Mouse (Mus musculus) embryonic facial prominence, embryonic 15.5 days (tissue): ENCODE results near the gene Bean1. TPM values are rescaled to one million over a fixed set of nuclear protein-coding genes. Genes with fewer than 3 reads are reported as not detected.

Experiments used
- ATAC-seq: fragments of 200-750 bp; cut with Nextera tagmentation; 2 replicates; pipeline ENCODE4 v1.8.0; 2017; ENCODE audit warnings: low read depth, moderate TSS enrichment; ENCODE audit not compliant: insufficient number of reproducible peaks, low FRiP score, low TSS enrichment
- H3K27ac ChIP-seq: fragments of 300-500 bp; sonication (generic); replicated peaks from 2 replicates; pipeline ENCODE4 v1.5.1; 2015; ENCODE audit warnings: mild to moderate bottlenecking, inconsistent platforms
- H3K27me3 ChIP-seq: fragments of 300-500 bp; sonication (generic); 2 replicates; pipeline ENCODE4 v1.6.1; 2015; ENCODE audit warnings: inconsistent platforms
- H3K36me3 ChIP-seq: fragments of 300-500 bp; sonication (generic); 2 replicates; pipeline ENCODE4 v1.6.1; 2015; ENCODE audit warnings: mild to moderate bottlenecking, inconsistent platforms
- H3K4me1 ChIP-seq: fragments of 300-500 bp; sonication (generic); 2 replicates; pipeline ENCODE4 v1.6.1; 2015; ENCODE audit warnings: inconsistent platforms
- H3K4me2 ChIP-seq: fragments of 300-500 bp; sonication (generic); replicated peaks from 2 replicates; pipeline ENCODE4 v1.6.1; 2015; ENCODE audit warnings: mild to moderate bottlenecking, inconsistent platforms
- H3K4me3 ChIP-seq: fragments of 300-500 bp; sonication (generic); replicated peaks from 2 replicates; pipeline ENCODE4 v1.5.1; 2015; ENCODE audit warnings: mild to moderate bottlenecking, inconsistent platforms
- H3K9ac ChIP-seq: fragments of 300-500 bp; sonication (generic); 2 replicates; pipeline ENCODE4 v1.6.1; 2015; ENCODE audit warnings: inconsistent platforms
- H3K9me3 ChIP-seq: fragments of 300-500 bp; sonication (generic); replicated peaks from 2 replicates; pipeline ENCODE4 v1.6.1; 2016; ENCODE audit warnings: inconsistent platforms
- WGBS: fragments of 180-500 bp; shearing (Covaris S2); methylation state at CpG from one replicate; pipeline ENCODE4 v1.1.7; 2015; 5-methylcytosine and 5-hydroxymethylcytosine counted together
- polyA plus RNA-seq: library from polyadenylated mRNA; unstranded; fragments of >200 nt; fragmentation: Nextera tagmentation; extraction: Ambion mirVana; gene quantifications from 2 replicates; pipeline ENCODE4 v1.2.1, GENCODE M21; 2015

Gene Bean1
- polyA plus RNA-seq, 1 experiment from 2014 or later = 2.4 TPM

DNA sequence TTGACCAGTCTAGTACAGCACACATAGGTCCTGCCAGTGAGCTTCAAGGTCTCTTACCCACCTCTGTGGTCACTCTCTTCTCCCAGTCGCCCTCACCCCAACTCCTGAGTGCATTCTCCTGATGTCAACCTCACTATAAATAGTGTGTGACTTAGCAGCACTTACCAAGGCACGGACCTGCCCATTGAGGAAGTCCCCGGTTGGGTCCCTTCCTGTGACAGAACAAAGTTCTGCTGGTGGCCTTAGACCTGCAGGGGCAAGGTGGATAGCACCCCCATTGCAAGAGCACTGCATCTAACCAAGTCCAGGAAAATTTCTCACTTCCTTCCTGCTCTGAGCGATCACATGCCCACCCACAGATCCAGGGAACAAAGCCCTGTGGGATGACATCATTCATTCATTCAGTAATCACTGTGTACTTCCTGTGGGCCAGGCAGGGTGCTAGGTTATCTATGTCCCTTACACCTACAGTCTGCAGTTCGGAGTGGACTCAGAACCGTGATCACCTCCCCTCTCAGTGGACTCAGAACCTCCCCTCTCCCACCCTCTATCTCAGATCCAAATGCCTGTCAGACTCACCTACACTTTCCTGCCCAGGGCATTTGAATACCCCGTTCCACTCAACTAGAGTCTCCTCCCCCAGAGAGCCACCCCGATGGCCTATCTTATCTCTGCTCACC, 5.7 kb downstream of the Bean1 start:
- Histone ChIP-seq H3K4me3 (no peak overlapping the region), H3K36me3 (no peaks in the 10 kb centered on the region), H3K4me2 (no peak overlapping the region), H3K4me1 (peaks cover 2% of the 10 kb centered on the region), H3K9ac (no peak overlapping the region), H3K27ac (no peak overlapping the region), H3K27me3 (peaks cover 26% of the 10 kb centered on the region), H3K9me3 (no peaks in the 10 kb centered on the region)
- no peak for ATAC-seq
- 70% methylated on average over 8 of the region's 8 CpGs for WGBS

- Histone ChIP-seq H3K4me2 (no peak overlapping the region), H3K36me3 (no peaks in the 10 kb centered on the region), H3K9me3 (no peaks in the 10 kb centered on the region), H3K4me3 (no peak overlapping the region), H3K27me3 (peaks cover 15% of the 10 kb centered on the region), H3K4me1 (no peaks in the 10 kb centered on the region), H3K27ac (no peak overlapping the region), H3K9ac (no peak overlapping the region)
- 47% methylated on average over 4 of the region's 4 CpGs for WGBS
- ATAC-seq = 0 out of 2 replicates have a peak, but pooled peaks have one; percentile 45
Observed at GRCm38 (mm10) chr8:104177054-104177453, 6.8 kb downstream of the Bean1 start.

- Histone ChIP-seq H3K27ac (no peak overlapping the region), H3K36me3 (no peaks in the 10 kb centered on the region), H3K9me3 (no peaks in the 10 kb centered on the region), H3K9ac (no peak overlapping the region), H3K4me3 (no peak overlapping the region), H3K27me3 (no peaks in the 10 kb centered on the region), H3K4me2 (no peak overlapping the region), H3K4me1 (no peaks in the 10 kb centered on the region)
- 11% methylated on average over 6 of the region's 6 CpGs for WGBS
- no peak for ATAC-seq
Observed at GRCm38 (mm10) chr8:104184905-104185304, 14.7 kb downstream of the Bean1 start.

- WGBS = 87% methylated on average over 4 of the region's 4 CpGs
Observed at GRCm38 (mm10) chr8:104186827-104187226, 16.6 kb downstream of the Bean1 start.

DNA sequence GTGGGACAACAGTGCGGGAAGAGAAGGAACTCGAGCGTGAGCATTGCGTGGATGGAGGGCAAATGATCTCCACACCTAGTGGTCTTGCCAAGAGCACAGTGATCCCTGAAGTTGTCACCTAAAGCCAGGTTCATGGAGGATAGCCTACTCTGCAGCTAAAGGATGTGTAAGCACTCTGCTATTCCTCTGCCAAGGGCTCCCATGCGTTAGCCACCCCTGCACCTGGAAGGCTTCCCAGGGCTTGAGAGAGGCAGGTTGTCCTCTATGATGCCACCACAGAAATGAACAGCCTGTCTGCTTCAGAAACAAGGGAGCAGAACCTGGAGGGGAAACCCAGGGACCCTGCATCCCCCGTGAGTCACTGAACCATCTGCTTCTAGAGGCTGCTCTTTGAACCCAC, 17.4 kb downstream of the Bean1 start:
- no peaks in the 10 kb centered on the region for H3K36me3 ChIP-seq
- H3K9ac ChIP-seq = no peak overlapping the region
- no peak overlapping the region for H3K27ac ChIP-seq
- no peaks in the 10 kb centered on the region for H3K27me3 ChIP-seq
- ATAC-seq = no peak
- WGBS = 80% methylated on average over 6 of the region's 6 CpGs
- peaks cover 3% of the 10 kb centered on the region; the same call in 1 of the 2 replicates for H3K4me1 ChIP-seq
- no peaks in the 10 kb centered on the region for H3K9me3 ChIP-seq
- no peak overlapping the region for H3K4me3 ChIP-seq
- no peak overlapping the region for H3K4me2 ChIP-seq

More at GRCm38 (mm10) chr8:104186827-104187226, 16.6 kb downstream of the Bean1 start:
- Histone ChIP-seq H3K27me3 (no peaks in the 10 kb centered on the region), H3K36me3 (no peaks in the 10 kb centered on the region), H3K9me3 (no peaks in the 10 kb centered on the region), H3K9ac (no peak overlapping the region), H3K4me1 (peaks cover 3% of the 10 kb centered on the region; the same call in 1 of the 2 replicates), H3K4me3 (no peak overlapping the region), H3K4me2 (no peak overlapping the region), H3K27ac (no peak overlapping the region)
- ATAC-seq = no peak

DNA sequence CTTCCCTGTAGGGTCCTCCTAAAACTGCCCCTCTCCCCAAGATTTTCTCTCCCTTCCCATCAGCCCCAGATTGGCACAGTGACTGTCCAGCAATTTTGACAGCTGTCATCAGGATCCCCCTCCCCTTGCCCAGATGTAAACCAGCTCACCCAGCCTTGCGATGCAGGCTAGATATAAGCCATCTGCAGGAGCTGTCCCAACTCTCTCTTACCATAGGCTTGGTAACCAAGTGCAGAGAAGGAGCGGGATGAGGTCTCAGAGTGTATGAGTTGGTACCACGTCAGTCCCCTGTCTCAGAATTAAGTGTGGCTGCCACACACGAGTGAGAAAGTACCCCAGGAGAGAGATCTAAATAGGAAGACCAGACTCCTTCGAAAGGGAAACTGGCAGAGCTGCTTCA, 18.2 kb downstream of the Bean1 start:
- no peak overlapping the region for H3K27ac ChIP-seq
- no peak overlapping the region for H3K4me2 ChIP-seq
- ATAC-seq = no peak
- WGBS = 61% methylated on average over 5 of the region's 5 CpGs
- H3K4me1 ChIP-seq = peaks cover 3% of the 10 kb centered on the region; the same call in 1 of the 2 replicates
- no peak overlapping the region for H3K4me3 ChIP-seq
- no peaks in the 10 kb centered on the region for H3K36me3 ChIP-seq
- no peaks in the 10 kb centered on the region for H3K27me3 ChIP-seq
- H3K9me3 ChIP-seq = 0 out of 2 replicates have a peak, but pooled peaks cover 3% of the 10 kb centered on the region
- no peak overlapping the region for H3K9ac ChIP-seq

GRCm38 (mm10) chr8:104190777-104191468, 20.7 kb downstream of the Bean1 start:
- H3K4me3 ChIP-seq = no peak overlapping the region
- no peaks in the 10 kb centered on the region for H3K36me3 ChIP-seq
- no peak for ATAC-seq
- no peaks in the 10 kb centered on the region for H3K27me3 ChIP-seq
- H3K4me1 ChIP-seq = peaks cover 3% of the 10 kb centered on the region; the same call in 1 of the 2 replicates
- H3K27ac ChIP-seq = no peak overlapping the region
- H3K4me2 ChIP-seq = no peak overlapping the region
- 66% methylated on average over 6 of the region's 6 CpGs for WGBS
- H3K9me3 ChIP-seq = 0 out of 2 replicates have a peak, but pooled peaks cover 3% of the 10 kb centered on the region
- no peak overlapping the region for H3K9ac ChIP-seq

DNA sequence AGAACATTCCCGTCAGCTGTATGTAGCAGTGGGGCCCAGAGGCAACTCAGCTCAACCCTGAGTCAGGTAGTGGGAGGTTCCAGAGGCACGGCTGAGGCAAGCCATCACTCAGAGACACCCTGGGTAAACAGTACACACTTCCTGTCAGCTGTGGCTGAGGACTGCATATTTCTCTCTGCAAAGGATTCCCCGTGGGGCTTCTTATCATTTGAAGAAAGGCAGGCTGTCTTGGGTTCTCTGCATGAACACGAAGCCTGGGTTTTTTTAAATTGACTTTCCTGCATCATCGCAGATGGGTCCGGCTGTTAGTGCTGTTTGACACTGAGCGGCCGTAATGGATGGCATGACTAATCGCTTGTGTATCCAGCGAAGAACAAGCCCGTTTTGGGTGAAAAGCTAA, 21.3 kb downstream of the Bean1 start:
- Histone ChIP-seq H3K27me3 (no peaks in the 10 kb centered on the region), H3K4me3 (no peak overlapping the region), H3K9me3 (0 out of 2 replicates have a peak, but pooled peaks cover 3% of the 10 kb centered on the region), H3K4me1 (peaks cover 3% of the 10 kb centered on the region; the same call in 1 of the 2 replicates), H3K4me2 (no peak overlapping the region), H3K9ac (no peak overlapping the region), H3K27ac (no peak overlapping the region), H3K36me3 (no peaks in the 10 kb centered on the region)
- WGBS = 25% methylated on average over 11 of the region's 11 CpGs
- no peak for ATAC-seq

DNA sequence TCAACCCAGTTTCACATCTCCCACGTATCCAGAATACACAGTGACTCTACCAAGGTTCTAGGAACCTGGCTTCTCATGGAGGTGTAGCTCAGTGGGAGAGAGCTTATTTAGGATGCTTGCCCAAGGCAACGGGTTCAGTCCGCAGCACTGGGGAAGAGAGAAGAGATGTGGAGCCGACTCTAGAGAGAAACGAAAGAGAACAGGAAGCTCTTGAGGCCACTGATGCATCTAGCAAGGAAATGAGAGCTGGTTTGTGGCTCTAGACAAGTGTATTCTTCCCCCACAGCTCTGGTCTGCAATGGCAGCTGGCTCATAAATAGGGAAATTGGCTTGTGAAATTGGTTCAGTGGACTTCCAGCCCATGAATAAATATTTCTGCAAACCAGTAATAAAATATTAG, 29.6 kb downstream of the Bean1 start:
- 71% methylated on average over 5 of the region's 5 CpGs for WGBS
- Histone ChIP-seq H3K36me3 (no peaks in the 10 kb centered on the region), H3K4me2 (no peak overlapping the region), H3K4me1 (no peaks in the 10 kb centered on the region), H3K27me3 (no peaks in the 10 kb centered on the region), H3K4me3 (no peak overlapping the region), H3K9ac (no peak overlapping the region), H3K27ac (no peak overlapping the region), H3K9me3 (no peaks in the 10 kb centered on the region)
- no peak for ATAC-seq

DNA sequence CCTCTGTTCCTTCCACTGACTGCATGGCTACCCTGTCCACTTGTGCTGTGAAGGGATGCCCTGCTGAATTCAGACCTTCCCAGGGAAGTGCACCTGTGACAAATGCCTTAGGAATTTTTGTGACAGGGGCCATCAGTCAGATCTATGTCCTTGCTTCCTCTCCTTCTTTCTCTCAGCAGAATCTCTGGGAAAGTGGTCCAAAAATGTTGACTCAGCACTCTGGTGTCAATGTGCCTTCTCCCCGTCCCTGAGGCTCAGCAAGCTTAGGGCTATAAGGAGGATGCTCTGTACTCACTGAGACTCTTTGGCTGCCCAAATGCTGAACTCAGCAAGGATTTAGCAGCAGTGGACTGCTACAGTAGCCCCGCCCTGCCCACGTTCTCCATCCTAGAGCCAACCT, 31.4 kb downstream of the Bean1 start:
- no peaks in the 10 kb centered on the region for H3K9me3 ChIP-seq
- no peaks in the 10 kb centered on the region for H3K36me3 ChIP-seq
- no peaks in the 10 kb centered on the region for H3K27me3 ChIP-seq
- H3K9ac ChIP-seq = no peak overlapping the region
- no peaks in the 10 kb centered on the region for H3K4me1 ChIP-seq
- H3K27ac ChIP-seq = no peak overlapping the region
- H3K4me2 ChIP-seq = no peak overlapping the region
- no peak overlapping the region for H3K4me3 ChIP-seq
- ATAC-seq = no peak
- 81% methylated on average over 3 of the region's 3 CpGs for WGBS

- Histone ChIP-seq H3K9me3 (no peaks in the 10 kb centered on the region), H3K4me2 (no peak overlapping the region), H3K27me3 (no peaks in the 10 kb centered on the region), H3K36me3 (no peaks in the 10 kb centered on the region), H3K4me1 (no peaks in the 10 kb centered on the region), H3K9ac (no peak overlapping the region), H3K27ac (no peak overlapping the region), H3K4me3 (no peak overlapping the region)
- WGBS = 80% methylated on average over 4 of the region's 4 CpGs
- ATAC-seq = no peak
Observed at GRCm38 (mm10) chr8:104202320-104202719, 32.1 kb downstream of the Bean1 start.
